Mouse (Mus musculus): ENCODE results near the gene Spats1. TPM values are rescaled to one million over a fixed set of nuclear protein-coding genes. Genes with fewer than 3 reads are reported as not detected.

Spats1 gene
- polyA plus RNA-seq, 1 experiment from 2014 or later, result 0.86 TPM

DNA sequence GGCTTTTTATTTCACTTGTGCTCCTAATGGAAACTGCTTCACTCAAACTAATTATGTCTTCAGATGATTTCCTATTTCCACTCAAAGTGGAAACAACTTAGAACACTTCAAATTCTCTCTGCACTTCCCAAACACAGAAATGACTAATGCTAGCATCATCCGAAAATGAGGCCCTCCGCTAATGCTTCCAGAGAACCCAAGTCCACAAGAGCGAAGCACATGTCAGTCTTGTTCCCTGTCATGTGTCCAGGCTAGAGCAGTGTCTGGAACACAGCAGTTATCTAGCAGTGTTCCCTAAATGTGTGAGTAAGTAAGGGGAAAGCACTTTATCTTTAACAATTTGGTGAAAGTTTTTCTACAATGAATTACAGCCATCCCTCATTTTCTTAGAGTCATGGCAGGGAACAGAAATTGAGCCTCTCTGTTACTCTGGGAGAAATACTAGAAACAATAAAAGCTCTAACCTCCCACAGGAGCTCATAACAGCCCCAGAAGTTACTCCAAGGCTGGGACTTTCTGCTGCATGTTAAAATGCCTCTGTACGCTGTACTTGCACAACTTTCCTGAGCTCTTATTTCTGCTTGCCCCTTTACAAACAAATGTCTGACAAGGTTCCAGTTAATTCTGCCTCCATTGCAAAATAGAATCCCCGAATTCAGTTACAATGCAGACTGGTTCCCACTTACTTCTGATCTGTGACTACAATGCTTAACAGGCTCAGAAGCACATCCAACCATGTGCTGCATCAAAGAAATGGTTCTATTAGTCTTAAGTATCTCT is 73.9 kb downstream of the Spats1 start:
- 84% methylated on average over 5 of the region's 5 CpGs for WGBS
- Histone ChIP-seq H3K9ac (no peak overlapping the region), H3K27me3 (no peaks in the 10 kb centered on the region), H3K4me2 (no peak overlapping the region), H3K36me3 (peaks cover 52% of the 10 kb centered on the region), H3K9me3 (no peaks in the 10 kb centered on the region), H3K27ac (no peak overlapping the region), H3K4me3 (no peak overlapping the region), H3K4me1 (peaks cover 13% of the 10 kb centered on the region)
- ATAC-seq (ENCODE audit: insufficient number of reproducible peaks, insufficient read depth, low FRiP score, low TSS enrichment, low read depth), result no peak

DNA sequence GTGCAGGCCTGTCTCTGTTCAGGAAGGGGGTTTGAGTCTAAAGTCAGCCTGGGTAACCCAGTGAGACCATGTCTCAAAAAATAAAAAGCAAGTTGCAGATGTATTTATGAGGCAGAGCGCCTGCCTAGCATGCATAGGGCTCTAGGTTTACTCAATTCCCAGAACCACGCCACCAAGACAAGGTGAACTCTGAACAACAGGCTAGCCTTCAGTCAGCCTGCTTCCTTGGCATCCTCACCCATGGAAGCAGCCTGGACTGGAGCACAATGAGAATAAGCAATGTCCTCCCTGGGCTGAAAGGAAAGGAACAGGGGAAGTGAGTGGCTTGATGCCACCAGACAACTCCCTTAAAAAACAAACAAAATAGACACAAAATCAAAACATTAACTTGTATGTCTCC is 77.2 kb downstream of the Spats1 start:
- 97% methylated on average over 2 of the region's 2 CpGs for WGBS
- no peak overlapping the region for H3K4me2 ChIP-seq
- ATAC-seq (ENCODE audit: insufficient number of reproducible peaks, insufficient read depth, low FRiP score, low TSS enrichment, low read depth), result no peak

DNA sequence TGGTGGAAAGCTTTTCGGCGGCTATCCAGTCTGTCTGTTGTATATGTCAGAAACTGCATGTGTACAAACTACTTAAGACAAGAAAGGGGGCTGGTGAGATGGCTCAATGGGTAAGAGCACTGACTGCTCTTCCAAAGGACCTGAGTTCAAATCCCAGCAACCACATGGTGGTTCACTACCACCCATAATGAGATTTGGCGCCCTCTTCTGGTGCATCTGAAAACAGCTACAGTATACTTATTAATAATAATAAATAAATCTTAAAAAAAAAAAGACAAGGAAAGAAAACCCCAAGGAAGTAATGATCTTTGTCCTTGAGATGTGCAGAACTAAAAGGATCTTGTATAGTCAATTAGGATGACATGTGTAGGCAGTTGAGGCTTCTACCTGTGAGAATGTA is 77.7 kb downstream of the Spats1 start:
- no peaks in the 10 kb centered on the region for H3K9me3 ChIP-seq
- peaks cover 42% of the 10 kb centered on the region for H3K36me3 ChIP-seq
- no peaks in the 10 kb centered on the region for H3K27me3 ChIP-seq
- H3K4me1 ChIP-seq, result peaks cover 8% of the 10 kb centered on the region
- no peak overlapping the region for H3K27ac ChIP-seq
- 76% methylated on average over 3 of the region's 3 CpGs for WGBS
- H3K4me3 ChIP-seq, result no peak overlapping the region
- no peak overlapping the region for H3K4me2 ChIP-seq
- ATAC-seq (ENCODE audit: insufficient number of reproducible peaks, insufficient read depth, low FRiP score, low TSS enrichment, low read depth), result no peak
- H3K9ac ChIP-seq, result no peak overlapping the region

More for the DNA sequence above, 77.2 kb downstream of the Spats1 start:
- Histone ChIP-seq H3K4me1 (peaks cover 11% of the 10 kb centered on the region), H3K27me3 (no peaks in the 10 kb centered on the region), H3K27ac (no peak overlapping the region), H3K9ac (no peak overlapping the region), H3K4me3 (no peak overlapping the region), H3K9me3 (no peaks in the 10 kb centered on the region), H3K36me3 (peaks cover 40% of the 10 kb centered on the region)

DNA sequence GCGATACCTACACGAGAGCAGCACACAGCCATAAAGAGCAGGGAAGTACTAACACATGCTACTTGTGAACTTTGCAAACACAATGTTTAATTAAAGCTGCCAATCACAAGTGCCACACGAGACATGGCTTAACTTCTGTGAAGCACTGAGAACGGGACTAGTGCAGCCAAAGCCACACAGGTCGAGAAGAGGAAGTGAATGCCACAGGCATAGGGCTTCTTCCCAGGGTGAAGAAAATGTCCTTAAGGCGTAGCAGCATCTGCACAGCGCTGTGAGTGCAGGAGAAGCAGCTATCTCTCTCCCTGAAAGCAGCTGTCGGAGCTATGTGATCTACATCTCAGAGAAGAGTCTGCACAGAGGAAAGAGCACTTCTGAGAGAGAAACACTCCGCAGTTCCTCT is 80.6 kb downstream of the Spats1 start:
- no peaks in the 10 kb centered on the region for H3K9me3 ChIP-seq
- WGBS, result 54% methylated on average over 9 of the region's 9 CpGs
- H3K4me2 ChIP-seq, result no peak overlapping the region
- no peak for ATAC-seq (ENCODE audit: insufficient number of reproducible peaks, insufficient read depth, low FRiP score, low TSS enrichment, low read depth)
- no peaks in the 10 kb centered on the region for H3K27me3 ChIP-seq
- no peaks in the 10 kb centered on the region for H3K4me1 ChIP-seq
- no peak overlapping the region for H3K27ac ChIP-seq
- H3K4me3 ChIP-seq, result no peak overlapping the region
- peaks cover 60% of the 10 kb centered on the region for H3K36me3 ChIP-seq
- H3K9ac ChIP-seq, result no peak overlapping the region

DNA sequence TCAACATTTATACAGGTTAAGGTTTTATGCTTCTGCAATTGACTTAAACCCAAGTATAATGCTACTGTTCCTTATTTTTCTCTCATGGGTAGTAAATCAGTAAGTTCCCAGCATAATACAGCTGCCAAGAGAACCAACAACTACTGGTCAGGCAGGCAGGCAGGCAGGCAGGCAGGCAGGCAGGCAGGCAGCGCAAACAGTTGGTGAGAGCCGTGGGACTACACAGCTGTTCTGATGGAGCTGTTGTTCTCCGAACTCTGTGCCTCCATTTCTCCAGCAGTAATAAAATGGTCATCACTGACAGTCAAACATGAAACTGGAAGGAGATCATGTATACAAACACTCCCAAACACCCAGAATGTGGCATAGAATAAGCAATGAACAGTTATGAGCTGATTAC is 81.5 kb downstream of the Spats1 start:
- no peaks in the 10 kb centered on the region for H3K9me3 ChIP-seq
- H3K4me1 ChIP-seq, result no peaks in the 10 kb centered on the region
- no peak overlapping the region for H3K9ac ChIP-seq
- no peak for ATAC-seq (ENCODE audit: insufficient number of reproducible peaks, insufficient read depth, low FRiP score, low TSS enrichment, low read depth)
- no peak overlapping the region for H3K4me3 ChIP-seq
- no peaks in the 10 kb centered on the region for H3K27me3 ChIP-seq
- no peak overlapping the region for H3K4me2 ChIP-seq
- 92% methylated on average over 3 of the region's 3 CpGs for WGBS
- H3K36me3 ChIP-seq, result peaks cover 65% of the 10 kb centered on the region
- no peak overlapping the region for H3K27ac ChIP-seq

Other genes with a start within 250 kb of the Spats1 start
- 74.0 and 83.1 TPM in 2 replicates for gene Cdc5l, start 41.7 kb downstream of the Spats1 start, polyA plus RNA-seq (2015; fragmentation: Nextera tagmentation; extraction: Ambion mirVana)
- gene Aars2, start 31.4 kb upstream of the Spats1 start, polyA plus RNA-seq (2015; fragmentation: Nextera tagmentation; extraction: Ambion mirVana), result 20.2 and 21.5 TPM in 2 replicates
- gene Tcte1, start 48.0 kb upstream of the Spats1 start, polyA plus RNA-seq (2015; fragmentation: Nextera tagmentation; extraction: Ambion mirVana), result 1.0 and 1.1 TPM in 2 replicates
- 7.7 and 10.1 TPM in 2 replicates for gene Tmem151b, start 74.3 kb upstream of the Spats1 start, polyA plus RNA-seq (2015; fragmentation: Nextera tagmentation; extraction: Ambion mirVana)
- gene Nfkbie, start 80.3 kb upstream of the Spats1 start, polyA plus RNA-seq (2015; fragmentation: Nextera tagmentation; extraction: Ambion mirVana), result 4.7 TPM in 2 replicates
- 104 and 122 TPM in 2 replicates for gene Slc35b2, start 88.5 kb upstream of the Spats1 start, polyA plus RNA-seq (2015; fragmentation: Nextera tagmentation; extraction: Ambion mirVana)
- 1,480 and 1,606 TPM in 2 replicates for gene Hsp90ab1, start 97.9 kb upstream of the Spats1 start, polyA plus RNA-seq (2015; fragmentation: Nextera tagmentation; extraction: Ambion mirVana)
- gene Slc29a1, start 124.2 kb upstream of the Spats1 start, polyA plus RNA-seq (2015; fragmentation: Nextera tagmentation; extraction: Ambion mirVana), result 69.8 and 77.4 TPM in 2 replicates
- 3.8 and 5.5 TPM in 2 replicates for gene Mymx, start 126.7 kb upstream of the Spats1 start, polyA plus RNA-seq (2015; fragmentation: Nextera tagmentation; extraction: Ambion mirVana)
- gene Capn11, start 183.9 kb upstream of the Spats1 start, polyA plus RNA-seq (2015; fragmentation: Nextera tagmentation; extraction: Ambion mirVana), result 0.63 and 0.84 TPM in 2 replicates
- gene Mrpl14, start 210.9 kb upstream of the Spats1 start, polyA plus RNA-seq (2015; fragmentation: Nextera tagmentation; extraction: Ambion mirVana), result 146 and 152 TPM in 2 replicates
- gene Tmem63b, start 211.5 kb upstream of the Spats1 start, polyA plus RNA-seq (2015; fragmentation: Nextera tagmentation; extraction: Ambion mirVana), result 38.0 and 42.4 TPM in 2 replicates

Measured in embryonic facial prominence, embryonic 13.5 days (tissue).